In the genomic region with DNA sequence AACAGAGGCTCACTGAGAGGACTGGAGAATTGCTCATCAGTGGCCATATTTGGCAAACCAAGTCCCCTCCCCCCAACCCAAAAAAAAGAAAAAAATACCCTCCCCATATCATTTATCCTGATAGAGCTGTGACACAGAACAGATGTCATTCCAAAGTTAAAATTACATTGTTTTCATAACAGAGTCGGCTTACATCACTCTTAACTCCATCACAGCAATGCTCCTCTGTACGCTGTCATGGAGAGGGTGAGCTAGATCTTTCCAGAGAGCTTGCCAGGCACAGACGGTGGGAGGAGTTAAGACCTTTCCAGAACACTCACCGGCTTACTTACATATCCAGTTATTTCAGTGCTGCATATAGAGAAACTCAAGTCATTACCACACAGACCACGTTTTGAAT, we compare ENCODE assay signal across 15 mouse cellular contexts. TPM values are rescaled to one million over a fixed set of nuclear protein-coding genes. Genes with fewer than 3 reads are reported as not detected.
DNase-seq lines count a peak whose midpoint lies in the region; ATAC-seq lines count a peak whose summit lies in the region.
"Had no signal": no experiment of that assay in that cellular context is flagged by ENCODE, and none has a peak within 500 bp of the region (broad histone marks: within the 10 kb centered on the region; RNA-seq: fewer than 3 reads in every experiment).

No protein-coding gene starts in this region.

- H3K4me3 ChIP-seq in embryonic facial prominence, embryonic 12.5 days, result no peak overlapping the region
- H3K4me3 ChIP-seq: hindbrain, embryonic 15.5 days had no signal

- intact Hi-C loops in heart, postnatal 10 days (cut with DNase I), result no loop called here

- ATAC-seq in embryonic facial prominence, embryonic 12.5 days (ENCODE audit: insufficient number of reproducible peaks, insufficient read depth, low FRiP score, low TSS enrichment), result 0 out of 2 replicates have a peak, but pooled peaks have one; percentile 80
- ATAC-seq in inflammation-experienced regulatory T-cells, adult 6 months, result no peak
- ATAC-seq: forebrain, postnatal 0 days; Patski had no signal

- 48% methylated on average over 5 of the region's 5 CpGs for WGBS in embryonic facial prominence, embryonic 12.5 days

- no peak overlapping the region for H3K27ac ChIP-seq in embryonic facial prominence, embryonic 12.5 days
- H3K27ac ChIP-seq: hindbrain, embryonic 15.5 days; macrophage had no signal

- H3K4me2 ChIP-seq in embryonic facial prominence, embryonic 12.5 days (replicated peaks), result no peak overlapping the region
- H3K4me2 ChIP-seq: hindbrain, embryonic 15.5 days had no signal

- H3K9ac ChIP-seq in embryonic facial prominence, embryonic 12.5 days, result no peak overlapping the region
- H3K9ac ChIP-seq: forebrain, postnatal 0 days; hindbrain, embryonic 15.5 days had no signal

- DNase-seq in gastrocnemius, adult 18-20 months (ENCODE audit: low spot score), result peak; percentile 32
- no peak for DNase-seq in gastrocnemius, postnatal 10 days
- DNase-seq in heart, postnatal 10 days, result peak; percentile 65 to 81
- DNase-seq in lung, postnatal 25 days (ENCODE audit: low spot score), result peak; percentile 29
- no peak for DNase-seq in ovary, postnatal 36 days (ENCODE audit: low spot score)
- DNase-seq in adrenal gland, postnatal 25 days, result no peak
- DNase-seq: embryo, embryonic 11 days; forebrain, postnatal 0 days; layer of hippocampus, postnatal 36 days had no signal

- no peaks in the 10 kb centered on the region for H3K4me1 ChIP-seq in embryonic facial prominence, embryonic 12.5 days
- H3K4me1 ChIP-seq: hindbrain, embryonic 15.5 days had no signal

- no peaks in the 10 kb centered on the region for H3K27me3 ChIP-seq in embryonic facial prominence, embryonic 12.5 days
- H3K27me3 ChIP-seq: hindbrain, embryonic 15.5 days; Patski had no signal

- H3K9me3 ChIP-seq in embryonic facial prominence, embryonic 12.5 days, result no peaks in the 10 kb centered on the region
- H3K9me3 ChIP-seq: hindbrain, embryonic 15.5 days had no signal

- H3K36me3 ChIP-seq in embryonic facial prominence, embryonic 12.5 days, result no peaks in the 10 kb centered on the region
- H3K36me3 ChIP-seq: hindbrain, embryonic 15.5 days had no signal

RNA-seq across cellular contexts. Expression of gene Gm11096, which starts 27.4 kb away (rescaled TPM):
- not detected for total RNA-seq in gastrocnemius, adult 18-20 months (2021)
- not detected for total RNA-seq in gastrocnemius, postnatal 10 days (2021)
- polyA plus RNA-seq in embryonic facial prominence, embryonic 12.5 days (2016; fragmentation: Nextera tagmentation; extraction: Ambion mirVana), result not detected in 2 replicates
- total RNA-seq in heart, postnatal 10 days (2021), result not detected
- not detected for polyA plus RNA-seq in inflammation-experienced regulatory T-cells, adult 6 months (2017; shearing (Covaris generic))
- total RNA-seq in adrenal gland, postnatal 25 days (2021), result not detected in 2 replicates
- total RNA-seq: forebrain, postnatal 0 days; layer of hippocampus, postnatal 36 days had no signal
- polyA plus RNA-seq: C2C12; forebrain, postnatal 0 days; hindbrain, embryonic 15.5 days; macrophage; Patski had no signal

Comparison
In these comparisons a context has a peak if more than half of its experiments do, and no peak if none do; other contexts are left out.
1. DNase-seq: peak in gastrocnemius, adult 18-20 months (single experiment), heart, postnatal 10 days (2 of 2) and lung, postnatal 25 days (single experiment); none in gastrocnemius, postnatal 10 days (single experiment), ovary, postnatal 36 days (single experiment) and adrenal gland, postnatal 25 days (single experiment).